Mouse (Mus musculus): ENCODE data around the gene P2rx5.
A peak's percentile ranks its signal among the peaks of the same experiment; 100 is the strongest.

The P2rx5 gene

DNA sequence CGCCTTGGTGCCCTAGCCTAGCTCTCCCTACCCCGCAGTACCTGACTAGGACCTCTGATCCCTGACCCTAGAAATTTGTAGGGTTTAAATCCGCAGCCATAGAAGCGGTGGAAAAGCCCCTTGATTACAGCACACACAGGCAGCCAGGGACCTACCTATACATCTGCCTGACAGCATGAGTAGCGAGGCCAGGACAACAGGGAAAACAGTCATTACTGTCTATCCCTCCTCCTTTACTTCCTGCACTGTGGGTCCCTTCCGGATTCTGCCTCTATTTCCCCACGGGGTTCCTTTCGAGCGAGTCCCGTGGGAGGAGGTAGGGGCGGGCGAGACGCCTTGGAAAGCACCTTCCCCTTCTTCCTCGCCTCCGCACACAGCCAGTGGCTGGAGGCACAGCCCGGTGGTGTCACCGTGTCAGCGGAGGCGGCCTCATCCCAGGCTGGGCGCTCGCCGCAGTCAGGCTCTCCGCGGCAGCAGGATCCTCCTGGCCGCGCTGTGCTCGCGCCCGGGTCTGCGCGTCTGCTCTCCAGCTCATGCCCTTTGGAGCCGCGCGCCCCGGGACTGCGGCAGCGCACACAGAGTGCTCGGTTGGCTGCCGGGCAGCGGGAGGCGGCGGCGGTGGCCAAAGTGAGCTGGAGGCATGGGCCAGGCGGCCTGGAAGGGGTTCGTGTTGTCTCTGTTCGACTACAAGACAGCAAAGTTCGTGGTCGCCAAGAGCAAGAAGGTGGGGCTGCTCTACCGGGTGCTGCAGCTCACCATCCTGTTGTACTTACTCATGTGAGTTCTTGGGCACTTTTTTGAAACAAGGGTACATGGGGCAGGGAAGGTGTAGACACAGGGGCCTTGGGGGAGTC lies at the start of gene P2rx5:
TSS of gene P2rx5 (plus strand) at position 465 of the 854 bp plus-strand sequence.
- no peak for DNase-seq

DNA sequence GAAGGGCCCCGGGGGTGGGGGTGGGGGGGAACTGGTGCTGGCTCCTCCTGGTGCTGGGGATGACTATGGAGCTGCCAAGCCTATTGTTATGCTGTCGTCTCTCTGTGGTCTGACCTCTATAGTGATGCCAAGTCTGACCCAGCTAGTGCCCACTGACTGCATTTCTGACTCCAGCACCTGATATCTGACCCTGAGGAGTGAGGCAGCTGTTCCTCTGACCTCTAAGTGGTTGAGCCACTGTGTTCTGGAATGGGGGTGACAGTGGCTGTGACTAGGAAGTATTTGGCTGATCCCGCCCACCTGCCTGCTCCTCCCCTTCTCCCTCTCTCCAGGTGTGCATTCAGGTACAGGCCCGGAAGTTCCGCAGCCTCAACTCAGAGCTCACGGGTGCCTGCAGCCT lies 48.8 kb upstream of the P2rx5 start:
- DNase-seq, result no peak

DNA sequence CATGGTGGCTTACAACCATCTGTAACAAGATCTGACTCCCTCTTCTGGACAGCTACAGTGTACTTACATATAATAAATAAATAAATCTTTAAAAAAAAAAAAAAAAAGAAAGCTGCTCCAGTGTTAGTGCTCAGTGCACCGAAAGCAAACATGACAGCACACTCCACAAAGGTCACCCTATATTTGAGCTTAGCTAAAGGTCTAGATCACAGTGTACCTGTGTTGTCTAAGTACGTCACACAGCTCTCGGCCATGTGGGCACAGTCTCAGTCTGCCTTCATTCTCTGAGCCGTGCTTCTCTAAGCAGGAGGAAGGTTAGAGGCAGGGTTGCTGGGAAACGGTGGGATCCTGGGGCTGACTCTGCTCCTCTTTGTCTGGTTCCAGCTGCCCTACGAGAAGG lies 33.7 kb upstream of the P2rx5 start:
- DNase-seq, result no peak

DNA sequence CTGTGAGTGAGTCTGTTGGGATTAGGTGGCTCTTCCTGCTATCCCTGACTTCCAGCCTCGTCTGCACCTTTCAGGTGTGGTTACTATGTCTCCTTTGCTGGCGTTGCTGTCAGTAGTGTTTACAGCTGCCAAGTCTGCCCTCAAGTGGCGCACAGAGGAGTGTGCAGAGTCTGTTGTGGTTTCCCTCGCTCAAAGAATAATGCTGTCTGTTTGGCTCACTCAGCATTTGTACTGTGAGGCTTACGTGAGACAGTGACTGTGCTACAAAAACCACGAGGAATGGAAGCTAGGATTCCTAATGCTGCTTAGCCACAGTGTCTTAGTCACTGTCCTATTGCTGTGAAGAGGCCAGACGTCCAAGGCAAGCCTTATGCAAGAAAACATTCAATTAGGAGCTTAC lies 29.2 kb upstream of the P2rx5 start:
- DNase-seq, result no peak

DNA sequence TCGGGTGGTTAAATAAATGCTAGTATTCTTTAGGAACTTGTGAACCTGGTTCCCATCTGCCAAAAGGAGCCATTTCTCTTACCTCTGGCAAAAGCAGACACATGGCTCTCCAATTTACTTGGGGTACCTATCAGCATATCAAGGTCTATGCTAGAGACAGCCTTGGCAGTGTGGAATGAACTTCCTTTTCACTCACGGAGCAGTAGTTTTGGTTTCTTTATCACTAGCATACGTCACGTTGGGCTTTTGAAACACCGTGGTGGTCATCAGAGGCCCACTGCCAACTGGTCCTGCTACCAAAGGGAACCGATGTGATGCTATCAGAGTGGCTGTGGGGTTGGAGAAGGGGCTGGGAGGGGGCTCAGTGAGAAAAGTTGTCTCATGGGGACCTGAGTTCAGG lies 27.2 kb upstream of the P2rx5 start:
- DNase-seq, result no peak

DNA sequence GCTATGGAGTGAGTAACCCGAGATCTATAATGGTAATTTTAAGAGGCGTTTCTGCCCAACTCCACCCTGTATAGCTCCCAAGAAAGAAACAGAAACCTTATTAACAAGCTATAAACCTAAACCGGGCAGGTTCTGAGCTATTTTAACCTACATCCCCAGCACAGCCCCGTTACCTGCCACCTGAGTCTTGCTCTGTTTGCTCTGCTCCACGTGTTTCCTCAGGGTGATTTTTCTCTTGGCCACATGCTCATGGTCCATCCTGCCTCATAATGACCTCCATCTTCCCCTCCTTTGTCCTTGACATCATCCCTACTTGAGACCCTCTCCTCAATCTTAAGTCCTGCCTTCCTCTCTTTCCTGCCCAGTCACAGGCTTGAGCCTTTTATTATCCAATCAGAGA lies 26.0 kb upstream of the P2rx5 start:
- DNase-seq, result no peak

DNA sequence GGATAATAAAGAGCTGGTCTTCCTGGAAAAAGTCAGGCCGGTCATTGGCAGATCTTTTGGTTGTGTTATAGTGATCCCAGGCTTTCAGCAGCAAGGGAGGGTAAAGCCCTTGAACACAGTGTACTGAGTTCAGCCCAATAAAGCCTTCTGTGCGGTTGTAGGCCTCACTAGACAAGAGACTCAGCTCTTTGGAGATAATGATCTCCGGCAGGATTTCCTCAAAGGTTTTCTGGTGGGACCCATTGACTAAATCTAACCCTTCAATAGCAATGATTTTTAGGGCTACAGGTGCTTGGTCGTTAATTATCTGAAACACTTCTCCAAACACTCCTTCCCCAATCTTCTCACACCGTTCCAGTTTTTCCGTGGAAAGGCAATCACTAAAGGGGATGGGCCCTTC lies 23.6 kb upstream of the P2rx5 start:
- DNase-seq, result no peak

DNA sequence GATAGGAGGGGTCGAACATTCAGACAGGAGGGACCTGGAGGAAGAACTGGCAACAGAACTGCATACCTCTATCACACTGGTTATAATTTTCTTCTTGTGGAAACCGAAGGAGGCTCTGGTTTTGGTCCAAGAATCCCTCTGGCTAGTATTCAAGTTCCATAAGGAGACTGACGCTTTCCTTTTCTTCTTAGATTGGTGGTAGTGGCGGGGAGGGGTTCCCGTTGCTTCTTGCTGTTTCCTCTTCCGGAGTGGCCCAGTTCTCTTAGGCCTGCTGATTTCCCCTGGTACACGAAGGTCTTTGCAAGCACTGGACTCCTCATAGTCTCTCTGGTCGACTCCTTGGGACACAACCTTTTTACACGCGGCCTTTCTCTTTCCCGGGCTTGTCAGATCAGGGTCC lies 23.1 kb upstream of the P2rx5 start:
- no peak for DNase-seq

DNA sequence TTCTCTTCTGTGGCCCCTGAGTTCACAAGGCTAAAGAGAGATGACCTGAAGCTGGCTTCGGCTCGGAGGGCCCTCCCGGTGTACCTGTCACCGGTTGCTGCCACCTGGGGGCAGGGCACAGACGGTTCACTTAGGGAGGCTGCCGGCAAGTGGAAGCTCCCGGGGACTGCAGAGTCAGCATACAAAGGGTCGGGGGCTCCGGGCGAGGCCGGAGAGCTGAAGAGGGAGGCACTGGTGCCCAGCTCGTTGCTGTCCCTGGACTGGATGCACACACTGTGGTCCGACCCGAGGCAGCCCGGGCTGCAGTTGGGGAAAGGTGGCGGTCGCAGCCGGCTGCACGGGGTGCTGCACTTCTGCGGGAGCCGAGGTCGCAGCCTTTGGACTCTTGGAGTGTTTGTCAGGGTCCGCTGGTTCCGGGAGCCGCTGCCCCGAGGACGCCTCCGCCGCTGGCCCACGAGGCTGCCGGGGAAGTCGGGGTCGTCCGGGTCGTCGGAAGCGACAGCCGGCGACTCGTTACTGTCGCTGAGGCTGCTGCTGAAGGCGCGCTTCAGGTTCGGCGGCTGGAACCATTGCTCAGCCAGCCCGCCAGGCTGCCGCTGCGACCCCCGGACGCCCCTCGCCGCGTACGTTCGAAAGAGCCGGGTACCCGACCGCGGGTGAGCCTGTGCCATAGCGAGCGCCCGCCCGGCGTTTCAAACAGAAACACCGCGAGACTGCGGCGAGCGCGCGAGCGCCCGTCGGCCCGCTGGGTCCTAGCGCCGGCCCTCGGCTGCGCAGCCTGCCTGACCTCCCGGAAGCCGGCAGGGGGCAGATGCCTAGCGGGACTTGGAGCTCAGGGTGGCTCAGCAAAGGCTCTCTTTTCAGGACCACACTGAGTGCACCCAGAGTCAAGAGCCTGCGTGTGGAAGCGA lies 22.4 kb upstream of the P2rx5 start, which contains the start of gene Haspin:
TSS of gene Haspin (minus strand) at position 704 of the 911 bp plus-strand sequence.
- peak; percentile 84 for DNase-seq

DNA sequence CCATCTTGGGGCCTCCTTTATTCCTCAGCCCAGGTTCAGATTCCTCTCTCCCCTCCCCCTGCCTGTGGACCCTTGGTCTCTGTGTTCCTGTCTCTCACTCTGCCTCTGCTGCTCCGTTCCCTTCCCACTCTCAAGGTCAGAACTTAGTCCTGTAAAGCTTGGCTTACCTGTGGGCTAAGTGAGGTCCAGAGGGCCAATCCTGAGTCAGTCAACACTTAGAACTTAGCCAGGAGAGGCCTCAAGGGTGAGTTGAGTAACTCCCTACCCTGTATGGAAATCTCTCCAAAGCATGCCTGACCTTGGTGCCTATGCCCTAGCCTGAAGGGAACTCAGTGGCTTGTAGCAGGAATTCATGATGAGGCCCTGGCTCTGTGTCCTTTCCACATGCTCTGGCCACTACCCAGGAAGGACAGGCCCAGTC lies 15.9 kb upstream of the P2rx5 start:
- no peak for DNase-seq

DNA sequence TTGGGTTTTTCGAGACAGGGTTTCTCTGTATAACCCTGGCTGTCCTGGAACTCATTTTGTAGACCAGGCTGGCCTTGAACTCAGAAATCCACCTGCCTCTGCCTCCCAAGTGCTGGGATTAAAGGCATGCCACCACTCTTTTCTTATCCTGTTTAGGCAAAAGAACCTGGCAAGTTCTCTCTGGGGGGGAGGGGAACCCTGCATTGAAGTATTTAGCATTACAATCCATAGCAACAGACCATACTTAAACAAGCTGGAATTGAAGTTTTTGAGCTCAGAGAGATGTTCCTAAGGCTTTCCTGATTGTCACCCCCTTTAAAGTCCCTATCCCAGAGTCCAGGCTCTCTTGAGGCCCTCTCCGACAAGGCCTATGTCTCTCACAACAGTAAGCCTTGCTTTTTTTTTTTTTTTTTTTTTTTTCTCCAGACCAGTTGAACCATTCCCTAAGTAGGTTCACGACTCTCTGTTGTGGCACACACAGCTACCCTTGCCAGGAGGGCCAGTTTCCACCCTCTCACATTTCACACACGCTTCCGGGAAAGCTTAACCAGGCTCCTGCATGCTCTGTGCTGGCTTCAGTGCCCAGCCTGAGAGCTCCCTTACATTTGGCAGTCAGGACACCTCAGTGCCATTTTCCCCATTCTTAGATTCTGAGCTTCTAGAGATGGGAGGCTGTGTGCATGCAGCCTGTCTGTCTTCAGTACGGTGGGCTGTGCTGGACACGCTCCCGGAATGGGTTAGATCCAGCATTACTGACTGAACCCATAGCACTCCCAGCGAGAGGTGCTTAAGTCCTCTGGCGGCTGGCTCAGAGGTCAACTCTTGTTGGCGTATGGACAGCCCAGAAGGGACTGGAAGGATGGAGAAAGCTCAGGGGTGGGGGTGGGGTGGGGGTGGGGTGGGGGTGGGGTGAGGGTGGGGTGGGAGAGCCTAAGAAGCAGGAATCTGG lies 13.9 kb upstream of the P2rx5 start:
- no peak for DNase-seq

DNA sequence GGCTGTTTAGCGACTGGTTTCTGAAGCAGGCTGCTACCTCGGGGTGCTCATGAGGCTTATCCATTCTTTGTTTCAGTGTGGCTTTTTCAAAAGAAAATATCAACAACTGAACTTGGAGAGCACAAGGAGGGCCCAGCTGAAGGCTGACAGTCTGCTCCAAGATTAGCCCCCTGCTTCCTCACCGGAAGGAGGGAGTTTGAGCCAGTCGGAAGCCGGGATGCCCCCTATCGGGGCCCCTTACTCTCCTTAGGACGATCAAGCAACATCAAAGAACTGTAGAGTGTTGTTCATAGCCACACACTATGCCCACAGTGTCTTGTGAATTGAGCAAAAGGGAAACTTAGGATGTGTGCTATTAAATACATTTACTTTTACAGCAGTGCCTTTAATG lies 13.3 kb upstream of the P2rx5 start:
- no peak for DNase-seq

DNA sequence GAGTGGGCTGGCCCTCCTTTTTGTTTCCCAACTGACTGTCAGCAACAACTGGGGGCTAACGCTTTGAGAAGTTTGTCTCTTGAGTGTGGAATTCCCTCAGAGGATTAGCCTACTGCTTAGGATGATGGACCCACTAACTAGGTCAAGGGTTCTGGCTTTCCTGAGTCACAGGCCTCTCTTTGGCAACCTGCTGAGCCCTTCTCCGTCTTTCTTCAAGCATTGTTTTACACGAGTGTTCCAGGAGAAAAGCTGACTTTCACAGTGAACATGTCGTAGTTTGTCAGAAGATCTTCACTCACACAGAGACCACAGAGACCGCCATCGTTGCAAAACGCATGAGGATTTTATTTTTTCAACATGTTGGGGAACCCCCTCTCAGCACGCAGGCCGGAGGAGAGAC lies 12.0 kb upstream of the P2rx5 start:
- no peak for DNase-seq

DNA sequence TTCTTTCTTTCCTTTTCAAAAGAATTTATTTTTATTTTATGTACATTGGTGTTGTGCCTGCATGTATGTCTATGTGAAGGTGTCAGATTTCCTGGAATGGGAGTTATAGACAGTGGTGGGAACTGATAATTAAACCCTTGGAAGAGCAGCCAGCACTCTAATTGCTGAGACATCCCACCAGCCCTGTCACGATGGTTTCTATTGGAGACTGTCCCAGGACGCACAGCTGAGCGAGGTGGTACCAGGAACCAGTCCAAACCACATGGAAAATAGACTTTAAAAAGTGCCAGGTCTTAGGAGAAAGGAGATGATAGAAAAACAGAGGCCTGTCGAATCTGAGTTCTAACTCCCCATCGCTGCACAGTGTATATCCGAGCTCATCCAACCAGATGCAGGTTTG lies 5.2 kb upstream of the P2rx5 start:
- no peak for DNase-seq

DNA sequence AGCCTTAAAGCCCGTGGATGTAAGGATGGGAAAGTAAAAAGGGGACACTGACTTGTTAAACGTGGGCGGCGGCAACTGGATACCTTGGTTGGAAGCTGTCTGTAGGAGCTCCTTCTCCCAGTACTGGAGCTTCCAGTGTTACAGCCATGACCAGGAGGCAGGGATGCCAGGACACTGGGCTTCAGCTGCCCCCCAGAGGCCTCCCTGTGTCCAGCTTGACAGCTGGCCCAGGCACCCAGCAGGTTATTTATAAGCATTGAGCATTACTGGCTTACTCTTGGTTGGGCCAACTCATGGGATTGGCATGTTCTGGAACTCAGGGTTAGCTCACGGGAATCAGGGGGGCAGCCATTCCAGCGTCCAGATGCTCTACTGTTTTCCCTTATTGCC lies 585 bp downstream of the P2rx5 start:
- no peak for DNase-seq

DNA sequence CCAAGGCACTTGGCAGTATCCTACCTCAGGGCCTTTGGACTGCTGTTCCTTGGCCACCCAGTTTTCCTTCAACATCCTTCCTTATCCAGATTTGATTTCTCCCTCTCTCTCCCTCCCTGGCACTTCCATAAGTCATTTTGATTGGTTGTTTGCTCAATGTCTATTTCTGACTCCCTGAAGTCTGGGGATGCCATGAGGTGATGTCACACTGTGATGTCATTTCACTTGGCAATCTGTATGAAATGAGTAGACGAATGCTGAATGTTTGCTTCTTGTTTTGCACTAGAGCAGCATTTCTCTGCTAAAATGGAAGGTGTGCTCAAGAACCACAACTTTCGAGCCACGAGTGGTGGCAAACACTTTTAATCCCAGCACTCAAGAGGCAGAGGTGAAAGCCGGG lies 1.4 kb downstream of the P2rx5 start:
- DNase-seq, result no peak

DNA sequence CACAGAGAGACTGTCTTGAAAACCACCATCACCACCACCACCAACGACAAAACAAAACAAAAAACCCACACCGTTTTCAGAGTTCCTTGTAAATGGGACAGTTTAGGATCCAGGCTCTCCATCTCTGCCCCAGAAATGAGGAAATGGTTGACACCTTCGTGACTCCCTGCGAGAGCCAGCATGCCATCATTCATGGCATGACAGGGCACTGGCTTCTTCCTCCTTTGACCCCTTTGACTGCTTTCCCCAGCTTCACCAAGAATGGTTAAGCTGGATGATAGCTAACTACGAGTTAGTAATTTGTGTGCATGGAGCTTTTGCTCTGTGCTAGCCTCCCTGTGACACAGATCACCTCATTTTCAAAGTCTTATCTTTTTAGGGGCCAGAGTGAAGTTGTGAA lies 2.1 kb downstream of the P2rx5 start:
- no peak for DNase-seq

DNA sequence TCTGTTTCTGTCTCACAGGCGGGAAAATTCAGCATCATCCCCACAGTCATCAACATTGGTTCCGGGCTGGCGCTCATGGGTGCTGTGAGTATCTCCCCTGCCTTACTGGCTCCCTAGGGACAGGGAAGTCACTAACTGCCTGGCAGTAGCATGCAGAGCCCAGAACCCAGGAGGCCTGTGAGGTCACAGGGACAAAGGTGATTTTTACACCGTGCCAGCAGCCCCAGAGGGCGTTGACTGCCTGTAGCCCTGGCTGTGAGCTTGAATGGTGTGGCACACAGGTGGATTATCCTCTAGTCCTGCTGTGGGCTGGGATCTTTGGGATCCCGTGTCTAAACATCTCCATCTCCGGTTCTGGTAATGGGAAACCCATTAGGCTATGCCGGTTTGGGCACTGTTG lies 7.8 kb downstream of the P2rx5 start:
- no peak for DNase-seq

DNA sequence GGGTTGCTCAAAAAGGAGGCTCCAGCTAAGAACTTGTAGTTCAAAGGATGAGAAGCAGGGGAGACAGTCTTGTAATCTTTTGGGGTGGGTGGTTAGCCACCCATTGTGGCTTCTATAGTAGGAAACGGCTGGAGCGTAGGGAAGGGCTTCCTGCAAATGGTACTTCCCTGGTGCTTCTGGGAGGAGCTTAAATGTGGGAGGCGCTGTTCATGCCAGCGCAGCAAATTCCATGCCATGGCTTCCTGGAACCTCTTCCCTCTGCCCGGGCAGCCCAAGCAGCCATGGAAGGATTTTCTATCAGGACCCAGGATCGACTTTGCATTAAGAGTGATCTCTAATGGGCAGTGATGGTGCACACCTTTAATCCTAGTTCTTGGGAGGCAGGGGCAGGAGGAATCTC lies 8.4 kb downstream of the P2rx5 start:
- DNase-seq, result no peak

DNA sequence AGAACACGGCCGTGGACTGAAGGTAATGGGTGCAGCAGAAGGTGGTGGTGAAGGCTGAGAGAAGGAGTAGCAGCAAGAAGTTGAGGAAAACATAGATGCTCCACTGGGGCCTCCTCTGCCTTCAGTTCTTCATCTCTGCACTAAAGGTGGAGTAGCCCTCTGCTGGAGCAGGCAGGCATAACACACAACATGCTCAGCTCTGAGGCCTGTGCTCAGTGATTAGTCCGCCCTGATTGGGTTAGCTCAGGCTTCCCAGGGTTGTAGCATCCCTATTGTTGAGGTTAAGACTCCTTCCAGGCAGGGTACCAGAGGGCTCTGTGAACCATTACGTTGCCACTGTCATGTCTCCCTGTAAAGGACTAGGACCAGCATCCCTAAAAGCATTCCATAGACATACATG lies 9.0 kb downstream of the P2rx5 start:
- no peak for DNase-seq

DNA sequence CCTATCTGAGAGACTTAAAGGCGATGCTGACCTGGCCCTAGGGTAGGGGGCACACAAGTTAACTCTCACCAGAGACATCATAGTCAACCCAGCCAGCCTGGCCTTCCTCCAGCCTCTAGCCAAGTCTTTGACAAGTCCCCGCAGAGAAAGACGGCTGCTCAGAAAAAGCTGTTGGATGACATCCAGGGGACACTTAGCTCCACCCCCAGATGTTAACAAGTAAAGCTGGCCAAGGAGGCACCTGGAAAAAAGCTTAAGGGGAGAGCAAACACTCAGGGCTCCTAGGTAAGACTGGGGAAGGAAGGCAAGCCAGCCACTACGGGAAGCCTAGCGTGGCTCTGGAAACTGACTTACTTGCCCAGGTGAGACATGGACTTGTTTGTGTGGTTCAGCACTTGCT lies 12.0 kb downstream of the P2rx5 start:
- no peak for DNase-seq

DNA sequence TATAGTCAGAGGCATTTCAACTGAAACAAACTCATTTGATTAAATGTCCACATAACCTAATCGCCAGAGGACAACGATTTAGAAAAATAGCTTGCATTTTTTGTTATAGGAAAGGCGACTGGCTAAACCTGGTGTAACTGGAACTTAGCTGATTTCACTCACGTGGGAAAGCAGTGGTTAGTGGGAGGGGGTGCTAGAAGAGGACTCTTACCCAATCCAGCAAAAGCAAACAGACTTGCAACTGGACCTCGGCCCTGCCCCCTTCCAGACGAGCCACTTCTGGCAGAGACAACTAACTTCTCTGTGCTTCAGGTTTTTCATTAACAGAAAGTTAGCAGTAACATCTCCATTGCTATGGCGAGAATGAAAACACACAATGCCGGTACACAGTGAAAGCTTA lies 15.4 kb downstream of the P2rx5 start:
- no peak for DNase-seq

DNA sequence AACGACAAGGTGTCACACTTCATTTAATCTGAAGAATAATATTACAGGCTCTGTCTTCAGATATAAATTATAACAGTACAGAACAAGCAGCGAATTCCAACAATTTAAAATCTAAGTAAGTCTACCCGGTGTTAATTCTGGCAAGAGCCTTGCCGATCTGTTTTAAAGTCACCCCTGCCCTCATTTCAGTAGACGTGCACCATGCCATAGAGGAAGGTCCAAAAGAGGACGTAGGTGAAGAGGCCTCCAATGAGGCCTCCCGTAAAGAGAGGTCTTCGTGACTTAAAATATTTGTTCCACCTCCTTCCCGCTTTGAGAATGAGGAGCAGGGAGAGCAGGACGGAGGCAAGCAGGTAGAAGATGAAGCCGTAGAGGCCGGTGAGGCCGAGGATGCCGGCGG lies 16.0 kb downstream of the P2rx5 start:
- no peak for DNase-seq

Measured in cerebellum, adult 8-10 months (tissue).